Mouse (Mus musculus) limb, embryonic 12.5 days (tissue): ENCODE data around the gene Nkx6-2. TPM values are rescaled to one million over a fixed set of nuclear protein-coding genes. Genes with fewer than 3 reads are reported as not detected.
A peak's percentile ranks its signal among the peaks of the same experiment; 100 is the strongest.

Experiments used
- ATAC-seq: fragments of 200-750 bp; cut with Nextera tagmentation; 2 replicates; pipeline ENCODE4 v1.8.0; 2017; ENCODE audit warnings: low read depth, moderate TSS enrichment; ENCODE audit not compliant: insufficient number of reproducible peaks, insufficient read depth, low FRiP score, low TSS enrichment
- H3K27ac ChIP-seq: fragments of 300-500 bp; sonication (generic); 2 replicates; pipeline ENCODE4 v1.5.1; 2016; ENCODE audit warnings: mild to moderate bottlenecking, moderate library complexity
- H3K27me3 ChIP-seq: fragments of 300-500 bp; sonication (generic); 2 replicates; pipeline ENCODE4 v1.6.1; 2016; ENCODE audit warnings: mild to moderate bottlenecking, moderate library complexity
- H3K36me3 ChIP-seq: fragments of 300-500 bp; sonication (generic); 2 replicates; pipeline ENCODE4 v1.6.1; 2016; ENCODE audit warnings: mild to moderate bottlenecking, moderate library complexity
- H3K4me1 ChIP-seq: fragments of 300-500 bp; sonication (generic); replicated peaks from 2 replicates; pipeline ENCODE4 v1.6.1; 2016
- H3K4me2 ChIP-seq: fragments of 300-500 bp; sonication (generic); 2 replicates; pipeline ENCODE4 v1.6.1; 2016; ENCODE audit warnings: mild to moderate bottlenecking, moderate library complexity
- H3K4me3 ChIP-seq: fragments of 300-500 bp; sonication (generic); replicated peaks from 2 replicates; pipeline ENCODE4 v1.5.1; 2016; ENCODE audit warnings: mild to moderate bottlenecking
- H3K9ac ChIP-seq: fragments of 300-500 bp; sonication (generic); replicated peaks from 2 replicates; pipeline ENCODE4 v1.6.1; 2016; ENCODE audit warnings: mild to moderate bottlenecking, moderate library complexity
- H3K9me3 ChIP-seq: fragments of 300-500 bp; sonication (generic); 2 replicates; pipeline ENCODE4 v1.6.1; 2016; ENCODE audit warnings: mild to moderate bottlenecking, moderate library complexity
- WGBS: fragments of 180-500 bp; shearing (Covaris S2); methylation state at CpG from one replicate; pipeline ENCODE4 v1.1.7; 2016; 5-methylcytosine and 5-hydroxymethylcytosine counted together
- polyA plus RNA-seq: library from polyadenylated mRNA; unstranded; fragments of >200 nt; fragmentation: Nextera tagmentation; extraction: Ambion mirVana; gene quantifications from 2 replicates; pipeline ENCODE4 v1.2.1, GENCODE M21; 2016

The Nkx6-2 gene
- polyA plus RNA-seq: not detected in 2 replicates

- peak within 1 kb of the TSS; percentile 58 for H3K4me2 ChIP-seq
- H3K4me1 ChIP-seq: peaks cover 42% of the 10 kb centered on the region
- H3K9me3 ChIP-seq: no peaks in the 10 kb centered on the region
- H3K27ac ChIP-seq: no peak within 1 kb of the TSS
- no peak for ATAC-seq
- peaks cover 100% of the 10 kb centered on the region for H3K27me3 ChIP-seq
- H3K36me3 ChIP-seq: peaks cover 13% of the 10 kb centered on the region
- WGBS: under 1% methylated on average over 56 of the region's 56 CpGs
- H3K4me3 ChIP-seq: peak within 1 kb of the TSS; percentile 38
- H3K9ac ChIP-seq: no peak within 1 kb of the TSS
Observed at GRCm38 (mm10) chr7:139582595-139582994, at the start of gene Nkx6-2. Gene Nkx6-2 (minus strand): TSS chr7:139582797.

- WGBS: 84% methylated on average over 9 of the region's 9 CpGs
- no peak for ATAC-seq
- Histone ChIP-seq H3K9ac (no peak overlapping the region), H3K4me1 (no peaks in the 10 kb centered on the region), H3K4me3 (no peak overlapping the region), H3K9me3 (no peaks in the 10 kb centered on the region), H3K27ac (no peak overlapping the region), H3K36me3 (no peaks in the 10 kb centered on the region), H3K4me2 (no peak overlapping the region), H3K27me3 (peaks cover 6% of the 10 kb centered on the region; the same call in 1 of the 2 replicates)
Observed at GRCm38 (mm10) chr7:139625156-139625555, 42.6 kb upstream of the Nkx6-2 start.

DNA sequence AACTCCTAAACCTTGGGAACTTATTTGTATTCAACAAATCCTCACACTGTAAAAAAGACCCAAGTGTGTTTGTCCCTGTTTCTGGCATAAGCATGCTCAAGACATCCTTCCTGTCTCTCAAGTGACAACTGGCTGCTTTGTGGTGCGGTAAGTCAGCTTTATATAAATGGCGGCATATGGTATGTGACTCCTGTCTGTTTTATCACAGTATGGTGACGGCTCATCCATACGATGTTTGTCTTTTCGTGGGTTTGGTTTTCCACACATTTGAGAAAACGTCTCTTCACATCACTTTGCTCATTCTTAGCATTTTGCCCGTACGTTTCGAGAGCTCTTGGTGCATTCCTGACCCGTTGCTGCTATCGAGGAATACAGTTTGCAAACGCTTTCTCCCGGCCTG, 40.0 kb upstream of the Nkx6-2 start:
- H3K4me1 ChIP-seq: no peaks in the 10 kb centered on the region
- H3K4me3 ChIP-seq: no peak overlapping the region
- no peak overlapping the region for H3K27ac ChIP-seq
- WGBS: 90% methylated on average over 13 of the region's 13 CpGs
- H3K9me3 ChIP-seq: no peaks in the 10 kb centered on the region
- H3K9ac ChIP-seq: no peak overlapping the region
- H3K4me2 ChIP-seq: no peak overlapping the region
- no peak for ATAC-seq
- H3K36me3 ChIP-seq: no peaks in the 10 kb centered on the region
- peaks cover 16% of the 10 kb centered on the region for H3K27me3 ChIP-seq

DNA sequence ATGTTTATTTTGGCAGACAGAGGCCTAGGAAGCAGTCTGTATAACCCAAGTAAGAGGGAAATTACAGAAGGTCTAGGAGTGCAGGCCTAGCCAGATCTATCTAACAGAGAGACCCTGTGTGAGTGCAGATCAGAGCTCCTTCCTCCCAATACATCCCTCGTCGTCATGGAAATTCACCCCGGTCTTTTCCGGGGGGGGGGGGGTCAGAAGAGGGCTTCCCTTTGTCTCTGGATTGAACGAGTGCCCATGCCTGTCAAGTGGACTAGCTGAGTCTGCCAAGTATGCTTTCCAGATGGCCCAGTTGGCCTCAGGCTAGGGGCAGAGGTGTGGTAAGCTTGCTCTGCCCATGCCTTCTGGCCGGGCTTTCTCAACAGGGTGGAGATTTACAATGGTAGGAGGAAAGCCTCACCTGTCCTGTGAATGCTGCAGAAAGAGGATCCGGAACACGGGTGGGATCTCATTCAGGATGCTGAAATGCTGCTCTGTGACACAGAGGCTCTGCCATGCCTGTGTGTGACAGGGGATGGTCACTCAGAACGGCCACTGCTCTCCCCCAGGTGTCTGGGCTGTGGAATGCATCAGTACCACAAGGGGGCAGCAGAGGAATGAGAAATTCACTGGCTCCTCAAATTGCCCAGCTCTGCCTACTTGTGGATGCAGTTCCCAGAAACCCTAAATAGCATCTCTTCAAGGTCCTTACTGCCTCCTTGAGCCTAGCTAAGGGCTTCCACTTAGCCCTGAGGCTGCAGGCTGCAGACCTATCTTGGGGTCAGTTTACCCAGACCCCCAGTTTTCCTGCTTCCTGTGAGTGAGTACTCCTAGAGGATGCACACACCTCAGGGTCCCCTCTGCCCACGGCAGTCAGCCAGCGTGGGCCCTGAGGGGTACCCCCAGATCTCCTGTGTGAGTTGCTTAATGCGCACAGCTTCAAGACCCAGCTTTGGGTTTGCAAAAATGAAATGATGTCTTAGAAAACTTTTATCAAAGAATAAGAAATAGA, 33.5 kb upstream of the Nkx6-2 start:
- peaks cover 24% of the 10 kb centered on the region for H3K27me3 ChIP-seq
- H3K4me2 ChIP-seq: no peak overlapping the region
- no peak overlapping the region for H3K27ac ChIP-seq
- no peak overlapping the region for H3K4me3 ChIP-seq
- H3K4me1 ChIP-seq: no peaks in the 10 kb centered on the region
- no peaks in the 10 kb centered on the region for H3K9me3 ChIP-seq
- 0 out of 2 replicates have a peak, but pooled peaks have one; percentile 50 for ATAC-seq
- WGBS: 62% methylated on average over 12 of the region's 12 CpGs
- H3K9ac ChIP-seq: no peak overlapping the region
- H3K36me3 ChIP-seq: no peaks in the 10 kb centered on the region

DNA sequence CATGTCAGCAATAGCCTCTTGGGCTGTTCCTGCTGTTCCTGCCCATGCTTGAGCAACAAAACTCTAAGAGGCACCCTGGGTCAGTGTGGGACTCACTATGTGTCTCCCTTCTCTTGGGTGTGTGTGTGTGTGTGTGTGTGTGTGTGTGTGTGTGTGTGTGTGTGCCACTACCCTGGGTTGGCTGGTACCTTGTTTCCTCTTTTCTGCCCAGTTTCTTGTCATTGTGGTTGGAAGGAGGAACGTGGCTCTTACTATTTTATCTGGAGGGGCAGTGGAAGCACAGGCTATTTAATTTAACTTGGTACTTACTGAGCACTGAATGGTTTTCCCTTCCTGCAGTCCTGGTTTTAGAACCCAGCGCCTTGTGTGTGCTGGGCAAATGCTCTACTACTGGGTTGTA, 27.7 kb upstream of the Nkx6-2 start:
- Histone ChIP-seq H3K9me3 (no peaks in the 10 kb centered on the region), H3K4me2 (no peak overlapping the region), H3K4me1 (no peaks in the 10 kb centered on the region), H3K27ac (no peak overlapping the region), H3K9ac (no peak overlapping the region), H3K27me3 (peaks cover 17% of the 10 kb centered on the region; the same call in 1 of the 2 replicates), H3K36me3 (no peaks in the 10 kb centered on the region), H3K4me3 (no peak overlapping the region)
- WGBS: 84% methylated on average over 2 of the region's 2 CpGs
- no peak for ATAC-seq

- no peak overlapping the region for H3K4me2 ChIP-seq
- 52% methylated on average over 6 of the region's 6 CpGs for WGBS
- no peak for ATAC-seq
- H3K27me3 ChIP-seq: peaks cover 45% of the 10 kb centered on the region
- no peaks in the 10 kb centered on the region for H3K36me3 ChIP-seq
- H3K9ac ChIP-seq: no peak overlapping the region
- H3K27ac ChIP-seq: no peak overlapping the region
- H3K4me1 ChIP-seq: peaks cover 3% of the 10 kb centered on the region; the same call in 1 of the 2 replicates
- H3K4me3 ChIP-seq: no peak overlapping the region
- no peaks in the 10 kb centered on the region for H3K9me3 ChIP-seq
Observed at GRCm38 (mm10) chr7:139595862-139596261, 13.3 kb upstream of the Nkx6-2 start.

DNA sequence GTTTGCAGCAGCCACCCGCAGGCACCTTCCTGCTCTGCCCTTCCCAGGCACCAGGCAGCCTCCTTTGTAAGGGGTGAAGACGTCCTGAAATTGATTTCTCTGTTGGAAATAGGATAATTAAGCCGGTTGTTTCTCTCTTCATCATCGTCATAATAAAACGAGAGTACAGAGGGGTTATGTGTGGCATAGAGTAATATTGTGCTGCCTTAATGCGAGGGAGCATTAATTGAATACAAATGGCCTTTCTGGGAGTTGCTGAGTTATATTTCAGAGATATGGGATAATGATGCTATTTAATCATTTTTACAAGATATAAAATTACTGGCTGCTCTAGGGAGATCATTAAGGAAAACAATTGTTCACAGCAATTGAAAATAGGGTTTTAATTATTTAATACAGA, 12.7 kb upstream of the Nkx6-2 start:
- Histone ChIP-seq H3K9ac (no peak overlapping the region), H3K27ac (no peak overlapping the region), H3K4me3 (no peak overlapping the region), H3K4me1 (peaks cover 3% of the 10 kb centered on the region; the same call in 1 of the 2 replicates), H3K27me3 (peaks cover 45% of the 10 kb centered on the region), H3K9me3 (no peaks in the 10 kb centered on the region), H3K36me3 (no peaks in the 10 kb centered on the region), H3K4me2 (no peak overlapping the region)
- no peak for ATAC-seq
- WGBS: 44% methylated on average over 6 of the region's 6 CpGs

DNA sequence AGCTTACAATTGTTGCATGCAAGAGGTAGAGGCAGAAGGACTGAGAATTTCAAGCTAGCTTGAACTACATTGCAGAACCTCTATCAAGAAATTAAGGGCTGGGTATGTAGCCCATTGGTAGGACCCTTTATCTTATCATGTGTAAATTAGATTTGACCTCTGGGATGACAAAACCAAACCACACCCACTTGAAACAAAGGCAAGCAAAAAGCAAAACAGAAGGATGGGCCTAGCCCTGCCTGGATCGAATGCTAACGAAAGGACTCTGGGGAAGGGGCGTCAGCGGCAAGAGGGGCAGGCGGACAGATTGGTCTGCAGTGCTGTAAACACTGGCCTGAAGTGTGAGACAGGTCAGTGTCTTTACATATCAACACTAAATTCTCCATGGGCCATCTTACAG, 8.7 kb upstream of the Nkx6-2 start:
- Histone ChIP-seq H3K9me3 (no peaks in the 10 kb centered on the region), H3K4me1 (peaks cover 3% of the 10 kb centered on the region; the same call in 1 of the 2 replicates), H3K27me3 (peaks cover 68% of the 10 kb centered on the region), H3K9ac (no peak overlapping the region), H3K36me3 (no peaks in the 10 kb centered on the region), H3K4me3 (no peak overlapping the region), H3K4me2 (no peak overlapping the region), H3K27ac (no peak overlapping the region)
- 86% methylated on average over 5 of the region's 5 CpGs for WGBS
- no peak for ATAC-seq

DNA sequence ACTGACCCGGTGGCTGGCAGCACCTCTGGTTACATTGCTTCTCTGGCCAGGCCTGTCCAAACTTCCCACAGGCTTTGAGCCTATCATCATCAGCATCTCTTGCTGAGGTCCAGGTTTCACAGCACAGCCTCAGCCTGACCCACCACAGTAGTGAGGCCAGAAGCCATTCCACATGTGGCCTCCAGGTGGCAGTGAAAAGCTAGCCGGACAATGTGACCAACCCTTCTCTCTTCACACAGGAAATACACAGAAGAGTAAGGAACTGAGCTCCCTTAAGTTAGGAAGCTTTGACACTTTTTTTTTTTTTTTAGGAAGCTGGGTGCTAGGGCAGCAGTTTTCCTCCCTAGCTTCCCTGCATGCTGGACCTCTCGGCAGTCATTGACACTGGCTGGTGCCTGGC, 7.7 kb upstream of the Nkx6-2 start:
- Histone ChIP-seq H3K36me3 (no peaks in the 10 kb centered on the region), H3K4me2 (no peak overlapping the region), H3K27me3 (peaks cover 72% of the 10 kb centered on the region), H3K9me3 (no peaks in the 10 kb centered on the region), H3K27ac (no peak overlapping the region), H3K4me1 (0 out of 2 replicates have a peak, but pooled peaks cover 1% of the 10 kb centered on the region), H3K9ac (no peak overlapping the region), H3K4me3 (no peak overlapping the region)
- no peak for ATAC-seq
- WGBS: 42% methylated on average over 3 of the region's 3 CpGs

DNA sequence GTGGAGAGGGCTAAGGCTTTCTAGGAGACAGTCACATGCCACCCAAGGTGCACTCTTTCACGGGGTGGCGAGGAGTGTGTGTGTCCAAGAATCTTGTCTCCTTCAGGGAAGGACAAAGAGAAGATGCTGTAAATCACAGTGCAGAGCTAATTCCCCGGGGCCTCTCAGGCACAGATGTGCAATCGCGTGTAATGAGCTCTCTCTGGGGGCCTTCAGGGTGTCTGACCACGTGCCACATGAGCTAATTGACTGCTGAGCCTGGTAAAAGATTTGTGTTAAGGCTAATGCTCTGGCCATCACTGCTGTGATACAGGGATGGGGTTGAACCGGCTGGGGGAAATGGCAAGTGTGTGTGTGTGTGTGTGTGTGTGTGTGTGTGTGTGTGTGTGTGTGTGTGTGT, 5.3 kb upstream of the Nkx6-2 start:
- Histone ChIP-seq H3K4me3 (no peak overlapping the region), H3K4me2 (no peak overlapping the region), H3K27me3 (peaks cover 80% of the 10 kb centered on the region), H3K27ac (no peak overlapping the region), H3K36me3 (no peaks in the 10 kb centered on the region), H3K9me3 (no peaks in the 10 kb centered on the region), H3K9ac (no peak overlapping the region), H3K4me1 (peaks cover 20% of the 10 kb centered on the region)
- 15% methylated on average over 7 of the region's 7 CpGs for WGBS
- no peak for ATAC-seq

- Histone ChIP-seq H3K27ac (no peak overlapping the region), H3K4me1 (peaks cover 42% of the 10 kb centered on the region), H3K4me2 (0 out of 2 replicates have a peak overlapping the region, but pooled peaks have one; percentile 39), H3K4me3 (0 out of 2 replicates have a peak overlapping the region, but pooled peaks have one; percentile 19), H3K27me3 (peaks cover 100% of the 10 kb centered on the region), H3K9ac (no peak overlapping the region), H3K9me3 (no peaks in the 10 kb centered on the region), H3K36me3 (no peaks in the 10 kb centered on the region)
- no peak for ATAC-seq
- 2% methylated on average over 29 of the region's 29 CpGs for WGBS
Observed at GRCm38 (mm10) chr7:139585183-139585821, 2.7 kb upstream of the Nkx6-2 start.
